Mouse (Mus musculus) B cell, adult 62 days (primary cell): ENCODE results near the gene Gpbar1. TPM values are rescaled to one million over a fixed set of nuclear protein-coding genes. Genes with fewer than 3 reads are reported as not detected.

ENCODE experiments used
- total RNA-seq: library from RNA; stranded (reverse); gene quantifications from 4 replicates; pipeline ENCODE4 v1.2.4, GENCODE M21; 2023

Gene Gpbar1
- total RNA-seq, result 0.94 to 2.0 TPM (median 1.3 TPM) in 4 replicates

GRCm38 (mm10) chr1:74278538-74278937 is at the start of gene Gpbar1:
Gpbar1 (plus strand) TSS chr1:74278550.

DNA sequence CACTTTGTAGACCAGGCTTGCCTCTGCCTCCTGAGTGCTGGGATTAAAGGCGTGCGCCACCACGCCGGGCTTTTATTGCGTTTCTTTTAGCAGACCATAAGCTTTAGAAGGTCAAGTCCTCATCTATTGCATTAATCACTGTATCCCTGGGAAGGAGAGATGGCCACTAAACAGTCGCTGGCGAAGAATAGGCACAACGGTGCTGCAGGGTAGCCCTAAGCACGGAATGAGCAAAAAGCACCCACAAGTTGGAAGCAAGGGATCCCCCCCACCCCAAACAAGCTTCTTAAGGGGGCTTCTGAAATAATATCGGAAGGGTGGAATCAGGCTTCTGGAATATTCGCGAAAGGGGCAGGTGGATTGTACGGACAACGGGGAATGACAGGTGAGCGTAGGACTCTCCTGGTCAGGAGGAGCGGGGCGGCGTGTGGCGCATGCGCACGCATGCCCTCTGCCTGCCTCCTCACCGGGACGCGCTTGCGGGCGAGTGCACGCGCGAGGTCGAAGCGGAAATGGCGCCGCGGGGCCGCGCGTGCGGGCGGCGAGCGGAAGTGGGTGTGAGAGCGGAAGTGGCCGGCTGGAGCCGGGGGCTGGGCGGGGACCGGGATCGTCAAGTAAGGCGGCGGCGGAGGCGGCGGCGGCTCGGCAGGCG is 42.3 kb upstream of the Gpbar1 start, which contains the start of gene Arpc2:
Gene Arpc2 (plus strand): TSS at position 147 of the 652 bp plus-strand sequence.

GRCm38 (mm10) chr1:74284543-74285160 is 6.3 kb downstream of the Gpbar1 start, which contains the start of the genes Aamp and Pnkd:
Aamp (minus strand) TSS chr1:74284738.
Pnkd (plus strand) TSS chr1:74284930.

GRCm38 (mm10) chr1:74305522-74305921 is 27.2 kb downstream of the Gpbar1 start, which contains the start of gene Tmbim1:
Tmbim1 (minus strand) TSS chr1:74305622.

Other genes with a start within 250 kb of the Gpbar1 start
- gene Tns1, start 154.1 kb upstream of the Gpbar1 start, total RNA-seq, result 2.5 to 7.8 TPM (median 4.2 TPM) in 4 replicates
- gene Rufy4, start 153.0 kb upstream of the Gpbar1 start, total RNA-seq, result not detected in 4 replicates
- 0.26 to 0.43 TPM (median 0.30 TPM) in 3 of 4 replicates, not detected in the other for gene Cxcr2, start 124.6 kb upstream of the Gpbar1 start, total RNA-seq
- not detected in 4 replicates for gene Cxcr1, start 83.9 kb upstream of the Gpbar1 start, total RNA-seq
- gene Arpc2, start 42.5 kb upstream of the Gpbar1 start, total RNA-seq, result 386 to 409 TPM (median 404 TPM) in 4 replicates
- gene Aamp, start 6.2 kb downstream of the Gpbar1 start, total RNA-seq, result 105 to 116 TPM (median 114 TPM) in 4 replicates
- gene Pnkd, start 6.4 kb downstream of the Gpbar1 start, total RNA-seq, result 15.5 to 22.6 TPM (median 17.5 TPM) in 4 replicates
- 2.3 to 5.0 TPM (median 3.9 TPM) in 4 replicates for gene Tmbim1, start 27.1 kb downstream of the Gpbar1 start, total RNA-seq
- not detected in 4 replicates for gene Catip, start 83.6 kb downstream of the Gpbar1 start, total RNA-seq
- 2.9 to 8.0 TPM (median 4.2 TPM) in 4 replicates for gene Slc11a1, start 96.6 kb downstream of the Gpbar1 start, total RNA-seq
- 106 to 122 TPM (median 113 TPM) in 4 replicates for gene Ctdsp1, start 113.0 kb downstream of the Gpbar1 start, total RNA-seq
- gene Vil1, start 130.8 kb downstream of the Gpbar1 start, total RNA-seq, result 0.22 TPM in 1 of 4 replicates, not detected in the others
- gene Cnot9, start 227.5 kb downstream of the Gpbar1 start, total RNA-seq, result 25.1 to 29.8 TPM (median 25.4 TPM) in 4 replicates